Mouse (Mus musculus): ENCODE measurements around the gene Fibp.

GRCm38 (mm10) chr19:5512091-5513004 is 51.9 kb downstream of the Fibp start:
- TF ChIP-seq POLR2A (IDR thresholded peaks at IDR 0.05; ENCODE audit: borderline replicate concordance, insufficient read depth, low read length): no peak
- TF ChIP-seq CTCF (IDR thresholded peaks at IDR 0.05; ENCODE audit: borderline replicate concordance, insufficient read depth, low read depth, low read length): no peak
